Mouse (Mus musculus): ENCODE results near the gene Map3k14. TPM values are rescaled to one million over a fixed set of nuclear protein-coding genes. Genes with fewer than 3 reads are reported as not detected.
"Not testable (repeated sequence)": the region's sequence is repeated elsewhere in the genome, so short reads cannot be mapped to it uniquely, and the experiment has no call there.

Gene Map3k14
- total RNA-seq, 2 experiments from 2014 or later, result 5.2 to 16.7 TPM

GRCm38 (mm10) chr11:103248837-103249236 is 18.4 kb downstream of the Map3k14 start:
- no peak for ATAC-seq (replicated peaks; ENCODE audit: poor library complexity, severe bottlenecking)

DNA sequence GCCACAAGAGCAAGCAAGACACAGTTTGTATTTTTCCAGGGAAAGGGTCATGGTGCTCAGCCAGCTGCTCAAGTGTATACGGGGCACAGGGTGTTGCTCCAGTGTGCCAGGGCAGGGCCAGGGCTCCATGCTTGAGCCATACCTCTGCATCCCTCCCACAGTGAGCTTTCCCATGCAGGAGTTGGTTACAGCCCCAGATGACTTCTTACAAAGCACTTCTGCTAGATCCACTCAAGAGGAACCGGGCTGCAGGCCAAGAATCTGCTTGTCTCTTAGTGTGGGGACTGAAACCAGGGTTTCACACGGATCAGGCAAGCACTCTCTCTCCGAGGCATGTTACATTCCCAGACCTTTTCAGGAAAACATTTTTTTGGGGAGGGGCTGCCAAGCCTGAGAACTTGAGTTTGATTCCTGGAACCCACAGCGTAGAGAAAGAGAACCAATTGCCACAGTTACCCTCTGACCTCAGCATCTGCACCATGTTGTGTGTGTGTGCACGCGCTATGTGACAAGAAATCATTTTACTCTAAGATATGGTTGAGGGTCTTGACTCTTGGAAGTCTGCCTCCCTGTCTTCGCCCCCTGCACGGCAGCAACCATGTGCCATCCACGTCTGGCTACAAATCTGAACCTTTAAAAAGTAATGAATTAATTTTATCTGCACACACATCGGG is 19.6 kb downstream of the Map3k14 start:
- ATAC-seq (replicated peaks; ENCODE audit: poor library complexity, severe bottlenecking), result peak; percentile 18; the same call in 1 of the 2 replicates

GRCm38 (mm10) chr11:103246731-103247290 is 20.5 kb downstream of the Map3k14 start:
- no peak for ATAC-seq (replicated peaks; ENCODE audit: poor library complexity, severe bottlenecking)

GRCm38 (mm10) chr11:103246081-103246730 is 21.1 kb downstream of the Map3k14 start:
- ATAC-seq (replicated peaks; ENCODE audit: poor library complexity, severe bottlenecking), result peak; percentile 39

DNA sequence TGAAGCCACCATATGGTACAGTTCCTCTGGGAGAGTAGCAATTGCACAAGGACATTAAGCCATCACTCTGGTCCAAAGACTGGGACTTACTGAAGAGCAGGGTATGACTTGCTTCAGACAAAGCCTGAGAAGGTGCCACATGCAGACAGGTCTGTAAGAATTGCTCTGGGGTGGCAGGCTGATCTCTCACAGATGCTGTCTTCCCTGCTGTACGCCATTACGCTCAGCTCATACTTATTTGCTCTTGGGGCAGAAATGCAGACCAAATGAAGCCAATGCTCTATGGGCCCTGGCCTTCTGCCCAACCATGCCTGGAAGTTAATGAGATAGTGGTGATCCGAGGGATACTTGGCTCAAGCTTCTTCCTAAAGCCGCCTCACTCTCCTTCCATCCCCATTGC is 22.4 kb downstream of the Map3k14 start:
- ATAC-seq (replicated peaks; ENCODE audit: poor library complexity, severe bottlenecking), result no peak

DNA sequence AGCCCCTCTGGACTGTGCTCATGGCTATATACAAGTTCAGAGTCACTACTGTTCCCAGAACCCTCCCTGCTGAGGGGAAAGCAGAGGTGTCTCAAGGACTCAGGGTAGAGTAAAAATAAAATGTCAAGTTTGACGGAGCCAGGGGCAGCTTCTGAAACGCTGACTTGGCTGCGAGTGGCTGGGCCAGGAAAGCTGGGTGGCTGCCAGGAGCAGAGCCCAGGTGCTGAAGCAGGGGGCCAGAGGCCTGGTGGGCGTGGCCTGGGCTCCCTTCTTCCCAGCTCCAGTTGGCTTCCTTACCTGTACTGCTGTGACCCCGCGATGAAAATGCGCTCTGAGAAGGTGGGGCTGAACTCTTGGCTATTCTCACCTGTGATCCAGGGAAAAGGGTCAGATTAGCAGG is 26.5 kb downstream of the Map3k14 start:
- no peak for ATAC-seq (replicated peaks; ENCODE audit: poor library complexity, severe bottlenecking)

- no peak for ATAC-seq (replicated peaks; ENCODE audit: poor library complexity, severe bottlenecking)
Measured at GRCm38 (mm10) chr11:103237757-103238156, 29.5 kb downstream of the Map3k14 start.

- no peak for ATAC-seq (replicated peaks; ENCODE audit: poor library complexity, severe bottlenecking)
Measured at GRCm38 (mm10) chr11:103236903-103237302, 30.4 kb downstream of the Map3k14 start.

DNA sequence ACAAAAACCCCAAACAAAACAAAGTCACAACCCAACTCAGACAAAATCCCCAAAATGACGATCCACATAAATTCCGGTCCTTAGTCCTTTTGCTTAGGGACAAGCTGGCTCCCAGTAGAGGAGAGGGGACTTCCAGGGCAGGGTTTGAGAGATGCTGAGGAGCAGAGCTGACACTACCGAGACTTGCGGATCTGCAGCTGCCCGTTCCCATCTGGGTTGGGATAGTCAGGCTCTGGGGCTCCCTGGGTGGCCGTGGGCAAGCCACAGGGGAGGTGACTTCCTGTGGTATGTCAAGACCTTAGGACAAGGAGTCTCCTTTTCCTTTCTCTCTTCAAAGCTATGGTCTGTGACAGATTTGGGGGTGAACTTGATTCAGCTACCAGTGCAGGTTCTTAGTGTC is 30.8 kb downstream of the Map3k14 start:
- ATAC-seq (replicated peaks; ENCODE audit: poor library complexity, severe bottlenecking), result no peak

GRCm38 (mm10) chr11:103235702-103236101 is 31.6 kb downstream of the Map3k14 start:
- no peak for ATAC-seq (replicated peaks; ENCODE audit: poor library complexity, severe bottlenecking)

DNA sequence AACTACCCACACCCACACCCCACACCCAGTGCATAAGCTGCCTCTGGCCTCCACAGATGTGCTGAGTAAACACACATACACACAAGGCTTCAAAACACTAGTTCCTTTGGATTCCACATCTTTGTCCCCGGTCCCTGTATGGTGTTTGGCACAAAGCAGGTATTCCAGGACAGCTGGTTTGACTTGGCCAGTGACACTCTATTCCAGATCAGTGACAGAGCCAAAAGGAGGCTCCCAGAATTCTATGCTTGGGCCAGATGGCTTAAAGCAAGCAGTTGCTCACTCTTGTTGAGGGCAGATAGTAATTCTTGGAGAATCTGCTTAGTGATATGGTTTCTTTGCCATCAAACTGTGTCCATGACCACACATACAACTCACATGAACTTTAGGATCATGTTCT is 32.8 kb downstream of the Map3k14 start:
- ATAC-seq (replicated peaks; ENCODE audit: poor library complexity, severe bottlenecking), result no peak

- ATAC-seq (replicated peaks; ENCODE audit: poor library complexity, severe bottlenecking), result peak; percentile 94
Measured at GRCm38 (mm10) chr11:103232966-103233365, 34.3 kb downstream of the Map3k14 start.

GRCm38 (mm10) chr11:103231367-103231766 is 35.9 kb downstream of the Map3k14 start:
- ATAC-seq (replicated peaks; ENCODE audit: poor library complexity, severe bottlenecking), result no peak

DNA sequence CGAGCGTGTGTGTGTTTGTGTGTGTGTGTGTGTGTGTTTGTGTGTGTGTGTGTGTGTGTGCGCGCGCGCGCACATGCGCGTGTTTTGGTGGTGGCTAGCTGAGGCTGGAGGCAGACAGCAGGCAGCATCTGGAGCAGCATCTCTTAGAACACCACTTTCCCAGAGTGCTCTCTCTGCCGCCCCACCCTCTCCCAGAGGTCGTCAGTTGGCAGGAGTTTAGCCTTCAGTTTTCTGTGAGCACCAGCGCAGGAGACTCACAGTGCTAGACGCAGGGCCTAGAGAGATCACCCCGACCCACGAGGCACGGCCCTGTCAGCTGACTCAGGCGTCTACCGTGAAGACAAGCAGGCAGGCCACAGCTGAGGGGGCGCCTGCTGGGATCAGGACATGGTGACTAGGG is 36.6 kb downstream of the Map3k14 start:
- ATAC-seq (replicated peaks; ENCODE audit: poor library complexity, severe bottlenecking), result no peak

GRCm38 (mm10) chr11:103229608-103230007 is 37.7 kb downstream of the Map3k14 start:
- ATAC-seq (replicated peaks; ENCODE audit: poor library complexity, severe bottlenecking), result no peak

GRCm38 (mm10) chr11:103223951-103224456 is 43.3 kb downstream of the Map3k14 start:
- no peak for ATAC-seq (replicated peaks; ENCODE audit: poor library complexity, severe bottlenecking)

DNA sequence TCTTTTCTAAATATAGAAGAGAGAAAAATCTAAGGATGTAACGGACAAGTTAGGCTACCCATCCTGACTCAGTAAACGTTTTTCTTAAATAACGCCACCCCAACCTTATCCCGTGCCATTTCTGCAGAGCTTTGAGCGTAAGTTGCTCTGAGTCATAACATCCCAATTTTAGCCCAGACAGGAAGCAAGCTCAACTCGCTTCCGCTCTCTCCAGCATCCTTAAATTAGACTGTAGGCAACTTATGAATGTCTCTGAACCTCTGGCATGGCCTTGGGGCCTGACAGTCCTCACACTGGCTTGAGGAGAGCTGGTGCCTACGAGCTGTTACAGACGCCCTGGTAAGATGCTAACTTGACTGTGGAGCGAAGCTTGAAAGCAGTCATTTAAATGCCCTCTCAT is 43.8 kb downstream of the Map3k14 start:
- ATAC-seq (replicated peaks; ENCODE audit: poor library complexity, severe bottlenecking), result no peak

DNA sequence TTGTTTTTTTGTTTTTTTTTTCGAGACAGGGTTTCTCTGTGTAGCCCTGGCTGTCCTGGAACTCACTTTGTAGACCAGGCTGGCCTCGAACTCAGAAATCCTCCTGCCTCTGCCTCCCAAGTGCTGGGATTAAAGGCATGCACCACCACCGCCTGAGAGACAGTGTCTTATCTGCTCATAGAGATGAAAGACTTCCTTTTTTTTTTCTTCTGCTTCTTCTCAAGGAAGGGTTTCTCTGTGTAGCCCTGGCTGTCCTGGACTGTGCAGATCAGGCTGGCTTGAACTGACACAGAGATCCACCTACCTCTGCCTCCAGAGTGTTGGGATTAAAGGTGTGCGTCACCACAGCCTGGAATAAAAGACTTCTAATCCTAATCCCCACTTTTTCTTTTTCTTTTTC is 44.6 kb downstream of the Map3k14 start:
- not testable (repeated sequence) for ATAC-seq (replicated peaks; ENCODE audit: poor library complexity, severe bottlenecking)

- no peak for ATAC-seq (replicated peaks; ENCODE audit: poor library complexity, severe bottlenecking)
Measured at GRCm38 (mm10) chr11:103221437-103221836, 45.8 kb downstream of the Map3k14 start.

- ATAC-seq (replicated peaks; ENCODE audit: poor library complexity, severe bottlenecking), result no peak
Measured at GRCm38 (mm10) chr11:103219995-103220394, 47.3 kb downstream of the Map3k14 start.

DNA sequence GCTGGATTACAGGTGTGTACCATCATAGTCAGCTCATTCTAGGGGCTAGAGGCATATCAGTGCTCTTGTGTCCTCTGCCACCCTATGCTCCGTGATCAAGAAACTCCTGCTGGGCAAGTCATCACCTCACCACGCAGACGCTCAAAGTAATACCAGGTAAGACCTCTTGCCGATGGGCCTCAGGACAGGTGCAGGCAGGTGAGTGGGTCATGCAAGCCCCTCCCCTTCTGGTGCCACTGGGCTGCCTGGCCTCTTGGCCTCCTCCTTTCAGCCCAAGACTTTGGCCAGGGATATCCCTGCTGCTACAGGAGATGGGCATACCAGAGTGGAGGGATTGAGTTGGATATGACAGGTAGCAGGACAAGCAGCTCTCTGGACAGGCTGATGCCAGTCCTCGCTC is 48.0 kb downstream of the Map3k14 start:
- ATAC-seq (replicated peaks; ENCODE audit: poor library complexity, severe bottlenecking), result no peak

DNA sequence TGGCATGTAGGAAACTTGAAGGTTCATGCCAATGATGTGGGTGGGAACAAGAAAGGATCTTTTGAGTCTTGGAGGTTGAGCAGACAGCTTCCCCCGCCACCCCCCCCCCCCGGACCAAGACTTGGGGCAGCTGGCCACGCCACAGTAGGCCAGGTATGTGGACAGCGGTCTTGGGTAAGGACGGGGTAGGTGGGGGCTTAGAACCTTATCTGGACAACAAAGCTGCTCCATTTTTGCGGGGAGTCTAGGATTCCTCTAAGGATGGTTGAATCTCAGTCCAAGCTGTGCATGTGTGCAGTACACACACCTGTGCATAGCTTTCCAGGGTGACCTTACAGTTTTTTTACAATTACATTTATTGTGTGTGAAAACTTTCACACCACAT is 48.8 kb downstream of the Map3k14 start:
- no peak for ATAC-seq (replicated peaks; ENCODE audit: poor library complexity, severe bottlenecking)
